Mouse (Mus musculus) gastrocnemius, postnatal 25 days (tissue): ENCODE data around the gene Ets2. TPM values are rescaled to one million over a fixed set of nuclear protein-coding genes. Genes with fewer than 3 reads are reported as not detected.
A peak's percentile ranks its signal among the peaks of the same experiment; 100 is the strongest.

Experiments
- DNase-seq: peaks from one replicate; pipeline ENCODE4 v3.0.0; 2022
- long read RNA-seq, 2 experiments: library from polyadenylated mRNA; stranded (forward); transcript quantifications; one replicate each; pipeline ENCODE4 v2.0.0; 2021
- total RNA-seq, 2 experiments: library from RNA; stranded (reverse); gene quantifications; 1 replicate in 1 of 2; 2 replicates in 1 of 2; pipeline ENCODE4 v1.2.3; 2021

Ets2 gene
- 10 to 100 TPM; 25.4 to 29.2 TPM for total RNA-seq
- long read RNA-seq, experiment 1, transcript Ets2-205 (1 exons, 3,312 nt): major isoform, 6 of 12 reads
- long read RNA-seq, experiment 1, partial matches to known transcripts: 3 of 12 reads
- long read RNA-seq, experiment 1, other reads (novel, unspliced or antisense): 1 of 12 reads
- long read RNA-seq, experiment 2, transcript Ets2-205 (1 exons, 3,312 nt): major isoform, 5 of 7 reads
- long read RNA-seq, experiment 2, partial matches to known transcripts: 1 of 7 reads
- long read RNA-seq, experiment 2, other reads (novel, unspliced or antisense): 0 of 7 reads

DNA sequence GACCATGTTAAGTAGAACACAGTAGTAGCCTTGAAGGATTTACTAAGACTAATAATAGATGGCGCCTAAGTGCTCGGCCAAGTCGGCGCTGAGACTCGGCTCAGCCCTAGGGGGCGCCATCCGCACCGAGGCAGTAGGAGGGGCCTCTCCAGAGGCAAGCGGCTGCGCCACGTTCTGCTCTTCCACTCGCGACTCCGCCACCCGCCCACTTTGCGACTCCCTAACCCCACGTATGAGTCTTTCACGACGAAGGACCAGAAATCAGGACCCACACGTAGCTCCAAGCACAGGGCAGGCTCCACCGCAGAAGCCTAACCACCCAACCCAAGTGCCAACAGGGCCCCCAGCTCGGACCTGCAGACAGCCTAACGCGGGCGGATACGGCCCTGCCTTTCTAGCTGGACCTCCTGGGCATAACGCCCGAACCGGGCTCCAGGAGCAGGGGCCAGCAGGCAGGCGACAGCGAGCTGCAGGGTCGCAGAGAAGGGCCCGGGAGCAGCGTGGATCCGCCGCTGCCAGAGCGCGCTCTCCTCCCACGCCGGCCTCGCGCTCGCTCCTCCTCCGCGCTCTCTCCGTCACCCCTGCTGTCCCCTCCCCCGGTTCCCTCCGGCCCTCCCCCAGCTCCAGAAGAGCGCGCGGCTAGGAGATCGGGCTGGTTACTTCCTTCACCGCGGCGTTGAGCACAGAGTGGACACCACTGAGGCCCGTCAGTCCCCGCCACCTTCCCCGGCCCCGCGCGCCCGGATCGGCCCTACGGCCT, at the start of gene Ets2:
Gene Ets2, plus strand, starts transcription at position 274 of the 760 bp plus-strand sequence.
- peak; percentile 93 for DNase-seq

DNA sequence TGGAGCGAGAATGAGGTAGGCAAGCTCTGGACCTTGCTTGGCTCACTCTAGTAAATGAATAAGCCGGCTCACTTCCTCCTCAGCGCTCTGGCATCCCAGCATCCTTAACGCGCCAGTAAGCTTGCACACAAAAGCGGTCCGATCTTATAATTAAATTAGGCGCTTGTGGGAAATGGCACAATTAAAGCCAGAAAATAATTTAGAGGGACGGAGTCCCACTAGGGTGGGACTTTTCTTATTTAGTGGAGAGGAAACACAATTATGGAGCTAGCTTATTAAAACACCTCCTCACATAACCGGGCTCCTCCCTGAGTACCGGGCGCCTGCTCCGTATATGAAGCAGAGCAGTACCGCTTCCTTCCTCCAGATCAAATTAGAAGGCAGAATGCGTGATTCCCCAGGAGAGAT, 47.7 kb upstream of the Ets2 start:
- DNase-seq: no peak

DNA sequence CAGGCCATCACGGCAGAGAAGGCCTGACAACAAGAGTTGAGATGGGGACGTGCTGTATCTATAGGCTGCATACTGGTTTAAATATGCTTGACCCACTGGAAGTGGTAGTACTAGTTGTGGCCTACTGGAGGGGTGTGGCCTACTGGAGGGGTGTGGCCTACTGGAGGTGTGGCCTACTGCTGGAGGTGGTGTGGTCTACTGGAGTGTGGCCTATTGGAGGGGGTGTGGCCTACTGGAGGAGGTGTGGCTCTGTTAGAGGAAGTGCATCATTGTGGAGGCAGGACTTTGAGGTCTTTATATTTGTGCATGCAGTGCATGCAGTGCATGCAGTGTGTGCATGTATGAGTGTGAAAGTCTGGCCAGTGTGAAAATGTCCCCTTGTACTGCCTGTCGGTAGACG, 45.3 kb upstream of the Ets2 start:
- no peak for DNase-seq

DNA sequence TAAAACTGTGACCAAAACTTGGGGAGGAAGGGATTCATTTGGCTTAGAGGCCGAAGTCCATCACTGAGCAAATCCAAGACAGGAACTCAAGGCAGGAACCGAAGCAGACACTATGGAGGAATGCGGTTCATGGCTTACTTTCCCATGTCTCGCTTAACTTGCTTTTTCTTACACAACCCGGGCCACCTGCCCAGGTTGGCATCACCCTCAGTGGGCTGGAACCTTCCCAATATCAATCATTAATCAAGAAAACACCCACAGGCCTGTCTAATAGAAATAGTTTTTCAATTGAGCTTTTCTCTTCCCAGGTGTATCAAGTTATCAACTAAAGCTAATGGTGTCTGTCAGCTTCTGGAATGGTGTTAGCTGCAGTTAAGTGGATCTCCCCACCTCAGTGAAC, 44.7 kb upstream of the Ets2 start:
- DNase-seq: no peak

DNA sequence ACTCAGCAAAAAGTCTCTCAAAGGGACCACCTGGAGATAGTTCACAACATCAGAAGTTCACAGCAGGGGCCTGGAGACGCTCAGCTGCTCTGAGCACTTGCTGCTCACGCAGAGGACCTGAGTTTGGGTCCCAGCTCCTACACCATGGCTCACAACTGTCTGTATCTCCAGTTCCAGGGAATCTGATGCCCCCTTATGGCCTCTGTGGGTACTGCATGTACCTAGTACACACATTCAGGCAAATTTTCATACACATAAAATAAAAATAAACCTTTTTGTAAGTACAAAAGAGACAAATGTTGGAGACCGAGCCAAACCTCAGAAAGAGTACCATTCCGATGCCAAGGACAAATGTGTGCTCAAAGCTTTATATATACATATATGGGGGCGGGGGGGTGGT, 44.1 kb upstream of the Ets2 start:
- DNase-seq: no peak

DNA sequence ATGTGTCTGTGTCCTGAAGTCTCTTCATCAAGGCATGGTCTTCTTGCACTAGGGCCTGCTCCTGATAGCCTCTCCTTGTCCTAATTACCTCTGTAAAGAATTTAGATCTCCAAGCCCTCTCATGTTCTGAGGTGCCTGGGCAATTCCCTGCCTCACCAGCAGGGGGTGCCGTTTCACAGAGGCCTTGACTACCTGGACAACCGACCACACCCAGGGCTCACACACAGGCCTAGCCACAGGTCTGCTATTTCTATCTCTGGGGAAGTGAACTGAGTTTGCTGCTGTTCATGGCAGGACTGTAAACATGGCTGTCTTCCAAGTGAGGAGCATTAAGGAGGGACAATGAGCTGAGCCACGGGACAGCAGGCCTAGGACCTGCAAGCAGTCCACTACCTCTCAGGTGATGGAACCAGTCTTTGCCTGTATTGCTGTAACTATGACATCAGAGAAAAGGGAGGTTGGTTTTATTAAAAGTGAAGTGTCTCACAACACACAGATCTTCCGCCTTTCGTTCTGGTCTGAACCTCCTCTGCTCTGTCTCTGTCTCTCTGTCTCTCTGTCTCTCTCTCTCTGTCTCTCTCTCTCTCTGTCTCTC, 42.9 kb upstream of the Ets2 start:
- DNase-seq: peak; percentile 52

DNA sequence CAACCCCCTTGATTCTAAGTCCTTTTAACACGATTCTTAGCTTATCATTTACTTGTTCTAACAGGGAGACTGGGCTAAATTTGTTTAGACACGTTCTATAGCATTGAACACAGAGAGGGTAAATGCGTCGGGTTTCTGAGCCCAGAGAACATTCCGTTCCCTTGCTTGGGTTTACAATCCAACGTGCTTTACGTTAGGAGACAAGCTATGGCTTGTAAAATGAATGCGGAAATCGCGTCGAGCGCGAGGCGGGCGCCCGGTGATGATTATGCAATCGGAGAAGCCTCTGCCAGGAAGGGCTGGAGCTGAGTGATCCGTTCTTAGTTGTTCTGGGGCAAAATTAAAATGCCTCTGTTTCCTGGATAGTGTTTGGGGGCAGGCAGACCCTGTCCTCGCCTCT, 42.4 kb upstream of the Ets2 start:
- no peak for DNase-seq

DNA sequence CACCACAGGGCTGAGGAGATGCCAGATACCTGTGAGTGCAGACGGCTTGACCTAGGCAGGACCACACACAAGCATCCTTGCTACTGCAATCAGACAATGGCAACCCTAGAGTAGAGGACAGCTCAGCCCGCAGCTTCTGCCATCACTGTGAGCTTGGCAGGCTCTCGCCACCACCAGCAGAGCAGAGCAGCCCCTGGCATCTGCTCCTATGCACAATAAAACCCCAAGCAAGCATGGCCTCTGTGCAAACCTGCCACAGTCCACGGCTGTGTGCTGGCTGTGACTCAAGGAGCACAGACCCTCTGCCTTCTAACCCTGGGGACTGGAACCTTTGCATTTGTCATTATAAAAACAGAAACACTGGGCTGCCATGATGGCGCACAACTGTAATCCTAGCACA, 41.0 kb upstream of the Ets2 start:
- no peak for DNase-seq

DNA sequence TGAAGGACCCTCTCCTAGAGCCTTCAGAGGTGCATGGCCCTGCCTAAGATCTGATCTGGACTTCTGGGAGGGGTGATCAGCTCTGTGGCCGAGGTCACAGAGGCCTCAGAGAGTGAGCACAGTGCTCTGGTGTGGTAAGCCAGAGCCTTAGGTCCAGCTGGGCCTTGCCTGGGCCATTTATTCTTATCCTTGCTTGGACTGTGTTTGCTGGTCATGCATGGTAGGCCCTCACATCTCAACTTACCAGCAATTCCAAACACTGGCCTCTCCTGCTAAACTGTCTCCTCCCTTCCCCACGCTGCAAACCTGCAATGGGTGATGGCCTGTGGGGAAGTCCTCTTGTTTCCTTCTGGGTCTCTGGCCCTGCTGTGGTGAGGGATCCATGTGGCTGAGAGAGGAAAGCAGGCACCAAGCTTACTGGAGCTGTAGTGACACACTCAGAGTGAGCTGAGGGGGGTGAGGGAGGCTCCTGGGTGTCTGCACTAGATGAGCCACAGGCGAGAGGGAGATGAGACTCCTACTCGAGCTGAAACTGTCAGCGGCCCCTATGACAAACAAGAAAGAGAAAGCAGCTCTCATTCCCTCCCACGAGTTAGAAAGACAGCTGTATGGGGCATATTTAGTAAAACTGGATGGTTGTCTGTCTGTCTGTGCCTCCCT, 36.3 kb upstream of the Ets2 start:
- no peak for DNase-seq

DNA sequence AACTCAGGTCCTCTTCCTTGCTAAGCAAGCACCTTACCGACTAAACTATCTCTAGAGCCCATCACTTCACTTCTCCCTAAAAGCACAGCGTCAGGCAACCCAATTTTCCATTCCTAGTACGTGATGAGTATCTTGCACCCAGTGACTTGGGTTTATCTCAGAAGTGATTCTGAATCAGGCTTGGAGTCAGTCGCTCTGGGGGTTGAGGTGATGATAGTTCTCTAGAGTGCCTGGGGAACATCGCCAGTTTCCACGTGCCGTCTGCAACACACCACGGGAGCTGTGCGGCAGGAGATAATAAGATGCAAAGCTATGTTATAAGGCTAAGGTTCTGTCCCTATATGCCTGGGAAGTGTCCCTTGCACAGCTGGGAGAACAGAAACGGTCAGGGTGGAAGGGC, 35.6 kb upstream of the Ets2 start:
- DNase-seq: no peak

DNA sequence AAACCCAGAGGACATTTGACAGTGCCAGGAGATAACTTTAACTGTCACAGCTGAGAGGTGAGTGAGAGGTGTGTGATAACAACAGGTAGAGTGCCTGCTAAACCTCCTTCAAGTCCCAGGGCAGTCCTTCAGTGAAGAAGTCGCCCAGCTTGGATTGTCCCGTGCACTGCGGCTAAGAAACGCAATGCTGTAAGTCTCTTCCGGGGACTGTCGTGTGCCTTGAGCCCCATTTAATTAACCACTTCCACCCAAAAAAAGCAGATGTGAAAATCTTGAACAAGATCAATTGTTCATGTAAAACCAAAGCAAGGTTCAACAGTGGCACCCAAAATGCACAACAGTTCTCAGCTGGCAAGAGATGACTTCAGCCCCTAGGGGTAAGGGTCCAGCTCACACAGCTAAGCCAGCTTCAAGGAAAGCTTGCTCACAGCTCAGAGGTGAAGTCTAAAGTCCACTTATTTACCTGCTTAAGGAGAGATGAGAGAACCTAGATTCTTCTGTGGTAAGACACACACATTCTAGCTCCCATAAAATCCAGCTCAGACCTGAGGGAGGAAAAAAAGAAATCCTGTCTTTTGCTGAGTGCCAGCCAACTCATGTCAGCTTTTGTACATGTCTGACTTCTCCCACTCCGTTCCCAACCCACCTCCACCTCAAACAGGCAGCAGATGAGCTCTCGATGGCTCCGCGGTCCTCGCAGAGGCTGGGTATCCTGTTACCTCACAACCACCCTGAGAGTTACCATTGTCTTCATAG, 34.3 kb upstream of the Ets2 start:
- DNase-seq: no peak

DNA sequence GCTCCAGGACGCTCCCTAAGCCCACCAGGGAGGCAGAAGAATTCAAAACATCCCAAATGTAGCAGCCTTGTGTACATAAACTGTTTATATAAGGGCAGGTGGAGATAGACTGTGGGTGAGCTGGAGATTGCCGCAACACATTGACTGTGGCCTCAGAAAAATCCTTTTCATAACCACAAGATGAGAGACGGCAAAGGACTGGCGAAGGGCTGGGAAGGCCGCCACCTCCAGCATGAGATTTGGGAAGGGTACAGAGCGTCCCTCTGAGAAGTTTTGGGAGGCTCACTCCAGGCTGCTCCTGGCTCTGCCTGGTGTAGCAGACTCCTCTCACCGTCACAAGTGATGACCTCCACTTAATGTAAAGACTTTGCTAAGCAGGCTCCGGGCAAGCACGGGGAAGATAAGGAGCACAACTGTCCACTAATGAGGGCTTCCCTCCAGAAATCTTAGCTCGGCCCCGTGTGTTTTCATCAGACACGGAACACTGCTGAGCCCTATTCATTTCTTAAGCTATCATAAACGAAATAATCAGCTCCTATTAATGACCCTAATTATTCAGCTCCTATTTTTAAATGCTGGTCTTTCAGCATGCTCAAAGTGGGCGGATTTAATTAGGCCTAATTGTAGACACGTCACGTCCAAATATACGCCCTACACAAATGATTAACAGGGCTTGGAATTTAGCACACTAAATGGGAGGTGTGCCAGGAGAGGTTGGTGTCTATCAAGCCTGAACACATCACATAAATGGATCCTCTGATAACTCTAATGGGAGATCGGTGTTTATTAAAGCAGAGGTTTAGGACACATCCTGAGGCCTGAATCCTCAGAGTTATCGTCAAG, 33.5 kb upstream of the Ets2 start:
- DNase-seq: no peak

DNA sequence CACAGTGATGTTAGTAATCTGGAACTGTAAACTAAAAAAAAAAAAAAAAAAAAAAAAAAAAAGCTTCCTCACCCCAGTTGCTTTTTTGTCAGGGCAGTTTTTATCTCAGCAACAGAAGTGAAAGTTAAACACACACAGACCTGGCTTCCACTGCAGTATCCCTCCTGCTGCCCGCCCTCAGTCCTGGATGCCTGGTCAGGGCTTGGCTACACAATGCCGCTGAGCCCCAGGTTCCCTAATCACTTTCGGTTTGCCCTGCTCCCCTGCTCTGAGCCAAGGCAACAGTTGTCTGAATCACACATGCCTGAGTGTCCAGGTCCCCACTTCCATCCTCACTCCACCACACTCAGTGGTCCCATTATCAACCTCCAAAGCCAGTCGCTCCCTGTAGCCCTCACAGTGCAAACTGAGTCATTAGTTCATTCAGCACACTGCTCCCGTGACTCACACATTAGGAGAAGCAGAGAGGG, 27.4 kb upstream of the Ets2 start:
- DNase-seq: no peak

DNA sequence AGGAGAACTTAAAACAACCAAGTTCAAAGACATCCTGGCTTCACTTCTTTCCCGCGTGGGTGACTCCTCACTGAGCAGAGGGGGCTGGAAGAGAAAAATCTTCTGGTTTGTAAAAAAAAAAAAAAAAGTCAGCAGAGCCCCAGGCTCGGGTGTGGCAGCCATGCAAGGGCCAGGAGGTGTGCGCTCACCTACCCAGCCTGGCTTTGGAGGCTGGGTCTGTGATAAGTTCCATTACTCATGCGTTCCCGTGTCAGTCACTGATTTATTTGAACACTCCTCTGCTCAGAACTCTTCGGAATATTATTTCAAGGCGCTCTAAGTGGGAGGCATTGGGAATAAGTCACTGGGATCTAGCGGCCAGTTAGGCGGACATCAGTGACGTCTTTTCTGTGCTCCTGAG, 26.7 kb upstream of the Ets2 start:
- no peak for DNase-seq

DNA sequence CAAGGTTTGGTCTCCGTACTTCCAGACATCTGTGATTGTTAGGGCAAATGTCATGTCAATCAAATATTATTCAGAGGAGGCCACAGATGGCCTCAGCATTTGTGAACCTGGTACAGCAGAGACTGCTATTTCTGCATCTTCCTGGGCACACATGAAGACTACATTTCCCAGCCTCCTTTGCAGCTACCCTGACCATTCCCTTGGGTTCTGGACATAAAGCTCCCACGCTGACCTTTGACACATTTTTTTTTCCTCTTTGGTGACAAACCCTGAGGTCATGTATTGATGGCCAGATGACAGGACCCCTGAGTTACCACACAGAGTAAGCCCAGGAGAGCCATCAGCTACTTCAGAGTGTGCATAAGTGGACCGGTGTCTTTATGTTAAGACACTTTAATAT, 25.2 kb upstream of the Ets2 start:
- no peak for DNase-seq

DNA sequence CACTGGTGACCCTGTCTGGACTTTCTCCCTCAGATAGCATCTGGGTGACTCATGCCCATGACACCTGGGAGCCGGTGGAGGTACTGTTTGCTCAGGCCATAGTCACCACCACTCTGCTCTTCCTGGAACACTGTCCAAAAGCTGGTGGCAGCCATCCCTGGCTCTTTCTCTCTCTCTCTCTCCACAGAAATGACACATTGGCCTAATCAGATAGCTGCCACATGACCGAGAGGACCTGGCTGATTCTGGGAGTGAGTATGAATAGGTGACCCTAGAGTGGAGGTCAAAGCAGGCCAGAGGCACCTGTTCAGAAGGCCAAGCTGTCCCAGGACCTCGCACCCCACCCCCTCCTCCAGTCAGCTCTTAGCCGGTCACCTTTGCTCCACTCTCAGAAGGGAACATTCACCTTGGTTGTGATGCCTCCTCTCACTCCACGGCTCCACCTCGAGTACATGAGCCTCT, 19.4 kb upstream of the Ets2 start:
- DNase-seq: no peak

DNA sequence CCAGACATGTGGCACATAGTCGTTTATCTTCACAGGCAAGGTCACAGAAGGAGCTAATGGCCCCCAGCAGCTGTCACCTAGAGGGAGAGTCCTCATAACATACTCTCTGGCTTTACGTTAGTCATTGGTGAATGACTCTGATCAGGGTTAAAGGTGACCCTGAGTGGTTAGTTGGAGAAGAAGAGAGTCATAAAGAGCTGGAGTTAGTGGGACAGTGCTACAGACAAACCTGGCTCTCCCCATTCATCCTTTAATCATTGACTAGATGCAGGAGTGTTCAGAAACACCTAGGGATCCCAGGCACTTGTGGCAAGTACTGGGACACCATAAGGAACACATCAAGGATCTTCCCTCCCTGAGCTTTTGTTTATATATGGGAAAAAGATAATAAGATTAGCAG, 16.1 kb upstream of the Ets2 start:
- no peak for DNase-seq

DNA sequence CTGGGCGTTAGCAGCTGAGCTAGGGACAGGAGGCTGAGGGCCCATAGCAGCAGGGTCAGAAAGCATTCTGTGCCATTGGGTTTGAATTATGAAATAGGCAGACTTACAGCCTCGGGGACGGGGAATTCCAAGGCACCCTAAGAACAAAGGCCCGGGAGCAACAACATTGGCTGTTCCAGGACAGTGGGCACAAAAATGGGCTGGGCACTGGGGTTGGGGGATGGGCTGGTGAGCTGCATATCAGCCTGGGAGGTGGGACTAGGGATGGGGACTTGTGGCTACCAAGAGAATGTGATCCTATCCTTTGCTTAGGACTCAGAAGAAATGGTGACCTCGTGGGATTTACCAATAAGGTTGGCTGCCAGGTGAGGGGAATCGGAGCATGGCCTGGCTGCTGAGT, 15.6 kb upstream of the Ets2 start:
- DNase-seq: no peak

DNA sequence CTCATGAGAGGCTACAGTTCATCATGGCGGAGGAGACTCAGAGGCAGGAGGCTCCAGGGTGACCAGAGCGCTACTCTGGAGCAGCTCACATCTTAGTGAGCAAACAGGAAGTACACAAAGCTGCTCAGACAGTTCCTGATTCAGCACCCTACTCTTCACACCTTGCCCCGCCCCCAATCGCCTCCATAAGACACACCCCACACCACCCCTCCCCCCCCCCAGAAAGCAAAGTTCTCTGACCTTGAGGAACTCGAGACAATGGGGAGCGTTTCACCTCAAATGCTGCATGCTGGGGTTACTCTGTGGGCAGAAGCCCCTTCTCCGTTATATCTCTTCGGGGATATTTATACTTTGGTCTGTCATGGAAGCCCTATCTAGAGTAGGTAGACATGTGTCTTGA, 15.0 kb upstream of the Ets2 start:
- no peak for DNase-seq

DNA sequence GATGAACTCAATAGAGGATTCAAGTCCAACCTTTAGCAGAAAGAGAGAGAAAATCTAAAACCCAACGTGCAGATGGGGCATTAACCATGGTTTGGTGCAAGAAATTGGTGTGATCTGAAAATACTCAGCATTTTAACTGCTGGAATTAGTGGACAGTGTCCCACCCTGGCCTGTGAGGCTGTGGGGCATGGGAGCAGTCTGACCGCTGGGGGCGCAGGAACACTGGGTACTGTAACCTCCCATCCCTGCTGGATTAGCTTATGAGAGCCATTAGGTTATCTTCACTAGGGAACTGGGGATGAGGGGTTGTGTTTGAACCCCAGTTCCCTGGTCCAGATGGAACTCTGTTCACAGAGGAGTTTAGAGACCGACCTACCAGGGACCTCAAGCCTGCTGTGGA, 13.9 kb upstream of the Ets2 start:
- no peak for DNase-seq

DNA sequence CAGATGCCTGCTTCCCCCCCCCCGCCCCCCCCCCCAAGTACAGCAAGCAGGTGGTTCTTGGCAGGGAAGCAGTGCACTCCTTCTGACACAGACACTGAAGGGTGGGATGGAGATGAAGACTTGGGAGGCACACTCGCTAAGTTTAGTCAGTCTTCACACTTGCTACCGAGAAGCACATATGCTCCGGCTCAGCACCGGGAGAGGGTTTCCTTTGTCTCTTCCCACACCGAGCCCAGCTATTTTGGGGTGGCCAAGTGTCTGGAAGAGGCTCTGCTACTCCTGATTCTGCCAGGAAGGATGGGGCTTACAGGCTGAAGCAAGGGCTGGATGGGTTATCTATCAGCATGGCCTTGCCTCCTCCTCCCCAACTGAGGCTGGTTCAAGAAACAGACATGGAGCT, 5.3 kb upstream of the Ets2 start:
- DNase-seq: no peak
